ENCODE assay signal across 13 mouse cellular contexts in genomic region chr6:120639547-120639946, GRCm38 (mm10).
"Had no signal": no experiment of that assay in that cellular context is flagged by ENCODE, and none has a peak within 500 bp of the region (broad histone marks: within the 10 kb centered on the region; RNA-seq: fewer than 3 reads in every experiment).

No protein-coding gene starts in this region.

- H3K4me2 ChIP-seq: limb, embryonic 15.5 days; liver, embryonic 12.5 days; neural tube, embryonic 12.5 days had no signal

- H3K4me3 ChIP-seq: limb, embryonic 15.5 days; liver, embryonic 12.5 days; neural tube, embryonic 12.5 days had no signal

- H3K27ac ChIP-seq: kidney, postnatal 0 days; limb, embryonic 15.5 days; liver, embryonic 12.5 days; neural tube, embryonic 12.5 days had no signal

- H3K4me1 ChIP-seq: neural tube, embryonic 12.5 days had no signal

- H3K9me3 ChIP-seq: limb, embryonic 15.5 days; liver, embryonic 12.5 days; neural tube, embryonic 12.5 days had no signal

- ATAC-seq: inflammation-experienced regulatory T-cells, adult 6 months; intestine, postnatal 0 days; liver, embryonic 12.5 days had no signal

- H3K27me3 ChIP-seq: limb, embryonic 15.5 days; liver, embryonic 12.5 days; neural tube, embryonic 12.5 days had no signal

- H3K36me3 ChIP-seq: limb, embryonic 15.5 days; liver, embryonic 12.5 days; neural tube, embryonic 12.5 days had no signal

- DNase-seq: kidney, adult 8-10 months; kidney, postnatal 36 days; layer of hippocampus, adult 9-11 months; layer of hippocampus, postnatal 36 days; midbrain, embryonic 14.5 days; thymus, adult 18-20 months; thymus, postnatal 25 days had no signal

- H3K9ac ChIP-seq: limb, embryonic 15.5 days; liver, embryonic 12.5 days; neural tube, embryonic 12.5 days had no signal
